Mouse (Mus musculus): ENCODE measurements around the gene Prkar2a. TPM values are rescaled to one million over a fixed set of nuclear protein-coding genes. Genes with fewer than 3 reads are reported as not detected.
"Not testable (repeated sequence)": the region's sequence is repeated elsewhere in the genome, so short reads cannot be mapped to it uniquely, and the experiment has no call there.

Prkar2a gene
- polyA plus RNA-seq (2016; fragmentation: Nextera tagmentation; extraction: Ambion mirVana) = 15.5 and 17.5 TPM in 2 replicates

DNA sequence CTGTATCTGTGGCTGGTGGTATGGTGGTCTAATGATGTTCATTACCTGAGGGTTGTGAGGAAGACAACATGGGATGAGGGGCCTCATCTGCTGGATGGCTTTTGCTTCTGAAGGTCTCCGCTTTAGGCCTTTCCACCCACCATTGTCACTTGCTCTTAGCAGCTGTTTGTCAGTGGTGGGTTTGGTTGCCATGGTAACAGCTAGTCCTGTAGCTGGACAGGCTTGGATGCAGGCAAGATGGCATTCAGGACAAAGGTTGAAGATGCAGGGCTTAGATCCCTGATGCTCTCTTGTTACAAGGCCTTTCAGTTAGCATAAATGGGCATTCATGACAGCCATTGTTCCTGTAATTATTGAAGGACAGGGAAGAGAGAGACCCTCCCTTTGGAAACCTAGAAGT lies at the start of gene Prkar2a:
Prkar2a (plus strand) TSS at position 209 of the 400 bp plus-strand sequence.
- ATAC-seq = no peak
- WGBS (ENCODE audit: insufficient replicate concordance) = 86% methylated on average over 1 of the region's 1 CpGs
- Histone ChIP-seq H3K4me2 (no peak within 1 kb of the TSS), H3K4me1 (peaks cover 31% of the 10 kb centered on the region), H3K9ac (no peak within 1 kb of the TSS), H3K9me3 (replicated peaks) (no peaks in the 10 kb centered on the region), H3K27ac (0 out of 2 replicates have a peak within 1 kb of the TSS, but pooled peaks have one; percentile 43), H3K27me3 (replicated peaks) (peaks cover 38% of the 10 kb centered on the region), H3K4me3 (no peak within 1 kb of the TSS), H3K36me3 (peaks cover 8% of the 10 kb centered on the region)

DNA sequence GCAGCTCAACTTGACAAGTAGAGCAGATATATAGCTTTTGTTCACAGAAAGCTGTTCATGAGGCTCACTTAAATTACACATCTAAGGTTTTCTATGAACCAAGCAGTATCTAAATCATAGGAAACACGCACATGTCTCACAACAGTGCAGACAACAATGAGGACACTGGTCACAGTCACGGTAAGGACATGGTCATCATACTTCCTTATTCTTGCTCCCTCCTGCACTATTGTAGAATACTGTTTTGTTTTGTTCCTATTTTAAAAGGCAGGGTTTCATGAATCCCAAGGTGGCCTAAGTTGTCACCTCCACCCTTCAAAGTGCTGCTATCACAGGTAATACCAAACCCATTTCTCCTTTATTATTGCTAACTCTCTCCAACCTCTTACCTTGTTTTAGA lies 49.3 kb upstream of the Prkar2a start:
- no peak overlapping the region for H3K27ac ChIP-seq
- no peaks in the 10 kb centered on the region for H3K27me3 ChIP-seq (replicated peaks)
- WGBS (ENCODE audit: insufficient replicate concordance) = 60% methylated on average over 2 of the region's 2 CpGs
- H3K4me1 ChIP-seq = peaks cover 23% of the 10 kb centered on the region
- no peak overlapping the region for H3K9ac ChIP-seq
- H3K36me3 ChIP-seq = peaks cover 78% of the 10 kb centered on the region
- H3K9me3 ChIP-seq (replicated peaks) = no peaks in the 10 kb centered on the region
- ATAC-seq = no peak
- H3K4me2 ChIP-seq = no peak overlapping the region
- no peak overlapping the region for H3K4me3 ChIP-seq

DNA sequence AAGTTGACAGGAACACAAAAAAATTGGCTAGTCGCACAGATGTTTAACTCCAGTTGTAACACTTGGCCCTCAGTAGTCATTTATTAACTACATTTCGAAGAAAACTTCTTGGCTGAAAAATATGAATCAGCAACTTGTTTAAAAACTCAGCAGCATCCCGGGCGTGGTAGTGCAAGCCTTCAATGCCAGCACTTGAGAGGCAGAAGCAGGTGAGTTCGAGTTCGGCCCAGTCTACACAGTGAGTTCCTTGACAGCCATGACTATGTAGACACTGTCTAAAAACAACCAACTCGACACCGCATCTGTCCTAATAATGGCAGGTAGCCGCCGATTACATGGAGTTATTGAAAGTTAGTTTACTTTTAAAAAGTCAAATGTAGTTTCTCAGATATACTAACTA lies 40.9 kb upstream of the Prkar2a start:
- WGBS (ENCODE audit: insufficient replicate concordance) = 26% methylated on average over 10 of the region's 10 CpGs
- Histone ChIP-seq H3K9me3 (replicated peaks) (no peaks in the 10 kb centered on the region), H3K9ac (peak overlapping the region; percentile 98), H3K4me1 (peaks cover 29% of the 10 kb centered on the region), H3K4me3 (peak overlapping the region; percentile 99), H3K27me3 (replicated peaks) (no peaks in the 10 kb centered on the region), H3K27ac (peak overlapping the region; percentile 96), H3K36me3 (peaks cover 20% of the 10 kb centered on the region), H3K4me2 (peak overlapping the region; percentile 84)
- ATAC-seq = no peak

DNA sequence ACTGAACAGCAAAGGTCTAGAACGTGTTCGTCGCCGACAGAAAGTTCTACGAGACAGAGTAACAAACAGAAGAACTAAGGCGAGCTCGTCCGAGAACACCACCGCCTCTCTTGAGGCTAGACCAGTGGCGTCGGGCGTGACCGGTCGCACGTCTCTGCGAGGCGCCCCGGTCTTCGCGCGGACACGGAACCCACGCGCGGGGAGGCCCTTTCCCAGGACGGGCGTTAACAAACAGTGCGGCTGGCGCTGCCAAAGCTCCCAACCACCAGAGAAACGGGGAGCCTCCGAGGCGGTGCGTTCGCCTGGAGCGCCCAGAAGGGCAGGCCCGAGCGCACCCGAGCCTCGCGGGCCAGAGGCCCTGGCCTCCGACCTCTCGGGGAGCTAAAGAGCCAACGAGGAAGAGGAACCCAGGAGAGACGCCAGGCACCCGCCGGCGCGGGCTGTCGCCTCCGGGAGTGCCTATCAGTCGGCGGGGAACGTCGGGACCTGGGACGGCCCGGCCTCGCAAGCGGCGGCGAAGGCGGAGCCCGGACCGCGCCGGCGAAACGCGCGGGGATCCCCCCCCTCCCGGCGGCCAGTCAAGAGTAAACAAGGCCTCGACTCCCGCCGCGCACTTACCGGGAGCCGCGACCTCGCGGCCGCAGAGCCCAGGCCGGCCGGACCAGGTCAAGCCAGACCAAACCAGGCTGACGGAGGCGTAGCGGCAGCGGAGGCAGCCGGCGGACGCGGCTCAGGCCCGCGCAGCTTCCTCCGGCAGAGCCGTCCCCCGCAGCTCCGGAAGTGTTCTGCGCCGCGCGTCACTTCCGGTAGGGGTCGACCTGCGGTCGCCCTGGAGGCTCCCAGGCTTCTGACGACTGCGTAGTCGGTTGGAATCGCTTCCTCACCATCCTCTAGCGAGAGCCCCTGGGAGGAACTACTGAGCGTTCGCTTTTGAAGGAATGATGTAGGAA lies 40.2 kb upstream of the Prkar2a start, which contains the start of gene Arih2:
Arih2 (minus strand) TSS at position 776 of the 950 bp plus-strand sequence.
- Histone ChIP-seq H3K4me3 (peak within 1 kb of the TSS; percentile 99), H3K27ac (peak within 1 kb of the TSS; percentile 96), H3K36me3 (peaks cover 16% of the 10 kb centered on the region), H3K27me3 (replicated peaks) (no peaks in the 10 kb centered on the region), H3K4me2 (peak within 1 kb of the TSS; percentile 84), H3K9ac (peak within 1 kb of the TSS; percentile 98), H3K9me3 (replicated peaks) (no peaks in the 10 kb centered on the region), H3K4me1 (peaks cover 29% of the 10 kb centered on the region)
- WGBS (ENCODE audit: insufficient replicate concordance) = 1% methylated on average over 112 of the region's 112 CpGs
- peak; percentile 96 for ATAC-seq

DNA sequence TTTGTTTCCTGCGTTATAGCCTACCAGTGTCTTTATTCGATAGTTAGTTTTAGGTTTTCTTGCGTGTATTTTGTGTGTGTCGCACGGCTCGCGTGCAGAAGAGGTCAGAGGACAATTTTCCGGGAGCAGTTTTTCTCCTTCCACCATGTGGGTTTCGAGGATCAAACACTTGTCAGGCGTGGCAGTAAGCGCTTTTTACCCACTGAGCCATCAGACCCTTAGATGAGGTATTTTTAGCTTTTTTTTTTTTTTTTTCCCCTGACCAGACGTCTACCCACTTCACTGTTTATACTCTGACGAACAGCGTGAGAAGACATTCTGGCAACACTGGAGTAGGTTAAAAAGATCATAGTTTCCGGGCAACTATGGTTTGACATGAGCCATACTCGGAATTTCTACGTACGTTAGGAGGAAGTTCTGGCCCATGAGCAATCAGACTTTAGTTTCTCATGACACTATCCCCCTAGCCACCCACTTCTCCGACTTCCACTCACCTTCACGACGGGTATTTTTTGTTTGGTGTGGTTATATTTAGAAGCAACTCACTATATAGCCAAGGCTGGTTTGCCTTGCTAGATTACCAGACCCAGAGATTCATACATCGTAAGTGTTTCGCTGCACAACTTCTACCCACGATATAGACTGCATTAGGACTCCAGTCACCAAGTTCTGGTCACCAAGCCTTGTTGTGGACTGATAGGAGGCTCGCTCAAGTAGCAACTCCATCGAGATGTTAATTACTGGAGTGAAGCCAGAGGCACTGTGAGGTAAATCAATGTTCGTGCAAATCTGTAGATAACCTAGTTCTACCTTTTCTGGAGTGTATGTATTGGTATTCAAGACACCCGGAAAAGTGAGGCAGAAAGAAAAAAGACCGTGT lies 39.3 kb upstream of the Prkar2a start:
- Histone ChIP-seq H3K36me3 (peaks cover 9% of the 10 kb centered on the region), H3K4me2 (peak overlapping the region; percentile 84), H3K27ac (peak overlapping the region; percentile 96), H3K9ac (peak overlapping the region; percentile 98), H3K9me3 (replicated peaks) (no peaks in the 10 kb centered on the region), H3K4me3 (peak overlapping the region; percentile 99), H3K27me3 (replicated peaks) (no peaks in the 10 kb centered on the region), H3K4me1 (peaks cover 34% of the 10 kb centered on the region)
- 15% methylated on average over 29 of the region's 29 CpGs for WGBS (ENCODE audit: insufficient replicate concordance)
- ATAC-seq = peak; percentile 8; the same call in 1 of the 2 replicates

DNA sequence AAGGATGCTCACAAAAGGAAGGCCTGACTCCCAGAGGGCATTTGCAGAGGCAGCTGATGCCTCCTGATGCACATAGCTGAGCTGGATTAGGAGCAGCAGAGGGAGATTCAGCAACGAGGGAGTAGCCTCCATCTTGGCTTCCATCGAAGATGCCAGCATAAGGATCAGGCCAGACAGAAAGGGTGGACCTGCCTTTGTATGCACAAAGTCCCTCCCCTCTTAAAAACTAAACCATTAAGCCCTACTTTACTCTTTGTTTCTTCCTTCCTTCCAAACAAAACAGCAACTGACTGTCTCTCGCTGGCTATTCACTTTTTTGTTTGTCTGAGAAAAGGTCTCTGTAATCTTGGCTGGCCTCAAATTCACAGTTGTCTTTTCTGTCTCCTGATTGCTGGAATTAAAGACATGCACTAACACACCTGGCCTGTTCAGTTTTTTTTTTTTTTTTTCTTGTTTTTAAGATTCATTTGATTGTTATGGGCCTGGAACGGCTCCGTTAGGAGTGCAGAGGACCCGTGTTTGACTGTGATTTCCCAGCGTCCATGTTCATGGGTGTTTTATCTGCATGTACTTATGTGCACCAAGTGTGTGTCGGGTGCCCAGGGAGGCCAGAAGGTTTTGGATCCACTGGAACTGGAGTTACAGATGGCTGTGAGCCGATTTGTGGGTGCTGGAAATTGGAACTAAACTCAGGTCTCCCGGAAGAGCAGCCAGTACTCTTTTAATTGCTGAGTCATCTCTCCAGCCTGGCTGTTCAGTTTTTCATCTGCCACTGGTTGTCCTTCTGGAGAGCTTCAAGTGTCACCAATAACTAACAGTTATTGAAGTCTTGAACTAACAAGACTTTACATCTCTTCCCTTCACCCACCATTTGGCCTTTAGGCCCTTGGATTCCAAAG lies 34.3 kb upstream of the Prkar2a start:
- Histone ChIP-seq H3K27ac (no peak overlapping the region), H3K4me3 (no peak overlapping the region), H3K36me3 (no peaks in the 10 kb centered on the region), H3K4me2 (no peak overlapping the region), H3K9ac (no peak overlapping the region), H3K9me3 (replicated peaks) (no peaks in the 10 kb centered on the region), H3K27me3 (replicated peaks) (no peaks in the 10 kb centered on the region), H3K4me1 (peaks cover 22% of the 10 kb centered on the region)
- ATAC-seq = no peak
- WGBS (ENCODE audit: insufficient replicate concordance) = 67% methylated on average over 10 of the region's 10 CpGs

DNA sequence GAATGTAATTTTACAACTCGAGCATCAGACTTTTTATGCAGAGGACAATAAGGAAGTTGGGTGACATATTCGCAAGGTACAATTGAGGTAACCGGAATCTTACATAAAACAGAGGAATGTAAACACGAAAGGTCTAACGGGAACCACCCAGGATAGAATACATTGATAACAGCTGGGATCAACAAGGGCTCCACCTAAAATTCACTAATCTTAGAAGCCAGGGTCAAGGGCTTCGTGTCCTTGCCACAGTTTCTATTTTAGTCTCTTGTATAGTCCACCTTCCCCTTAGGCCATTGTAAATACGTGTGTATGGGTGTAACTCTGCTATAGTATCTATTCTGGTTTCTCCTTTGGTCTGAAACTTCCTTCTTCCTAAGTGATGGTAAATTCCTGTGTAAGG lies 33.2 kb upstream of the Prkar2a start:
- WGBS (ENCODE audit: insufficient replicate concordance) = 66% methylated on average over 7 of the region's 7 CpGs
- ATAC-seq = not testable (repeated sequence)

DNA sequence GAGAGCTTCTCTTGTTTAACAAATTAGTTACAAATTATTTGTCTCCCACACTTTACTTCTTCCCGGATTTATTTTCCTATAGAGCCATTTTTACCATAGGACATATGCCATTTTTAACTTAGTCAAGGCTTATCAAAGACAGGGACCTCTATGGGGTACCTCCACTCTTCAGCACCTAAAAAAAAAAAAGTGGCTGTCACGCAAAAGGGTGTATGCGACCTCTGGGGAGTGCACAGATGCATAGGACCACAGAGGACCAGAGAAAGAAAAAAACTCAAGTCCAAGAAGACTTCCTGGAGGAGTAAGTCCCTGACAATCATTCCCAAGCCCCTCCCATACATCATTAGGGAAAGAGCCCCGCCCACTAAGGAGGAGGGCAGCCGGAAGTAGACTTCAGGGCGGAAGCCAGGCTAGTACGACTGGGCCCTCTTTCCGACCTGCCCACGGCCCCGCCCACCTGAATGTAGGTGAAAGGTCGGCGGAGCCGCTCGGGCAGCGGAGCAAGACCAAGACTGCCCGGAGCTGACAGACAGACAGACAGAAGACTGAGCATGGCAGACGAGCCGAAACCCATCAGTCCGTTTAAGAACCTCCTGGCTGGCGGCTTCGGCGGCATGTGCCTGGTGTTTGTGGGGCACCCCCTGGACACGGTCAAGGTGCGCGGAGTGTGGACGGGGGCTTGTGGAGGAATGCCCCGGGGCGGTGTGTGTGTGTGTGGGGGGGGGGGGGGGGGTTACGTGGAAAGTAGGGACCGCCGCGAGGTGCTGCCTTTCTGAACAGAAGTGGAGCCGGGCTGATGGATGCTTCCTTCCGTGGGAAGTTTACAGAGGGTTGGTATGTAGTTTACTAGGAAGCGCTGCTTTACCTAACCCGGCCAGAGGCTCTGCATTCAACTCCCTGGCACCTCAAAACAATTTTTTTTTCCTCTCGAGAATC lies 27.2 kb upstream of the Prkar2a start, which contains the start of gene Slc25a20:
Slc25a20 (plus strand) TSS at position 412 of the 936 bp plus-strand sequence.
- peak within 1 kb of the TSS; percentile 77 for H3K9ac ChIP-seq
- H3K27me3 ChIP-seq (replicated peaks) = no peaks in the 10 kb centered on the region
- 2% methylated on average over 37 of the region's 37 CpGs for WGBS (ENCODE audit: insufficient replicate concordance)
- no peaks in the 10 kb centered on the region for H3K9me3 ChIP-seq (replicated peaks)
- H3K36me3 ChIP-seq = 0 out of 2 replicates have a peak, but pooled peaks cover 3% of the 10 kb centered on the region
- H3K4me1 ChIP-seq = peaks cover 24% of the 10 kb centered on the region
- peak within 1 kb of the TSS; percentile 86 for H3K4me2 ChIP-seq
- peak within 1 kb of the TSS; percentile 75 for H3K4me3 ChIP-seq
- peak; percentile 95 for ATAC-seq
- peak within 1 kb of the TSS; percentile 74 for H3K27ac ChIP-seq

More for the DNA sequence above, 33.2 kb upstream of the Prkar2a start:
- not testable (repeated sequence) for H3K36me3 ChIP-seq; H3K9me3 ChIP-seq (replicated peaks); H3K9ac ChIP-seq; H3K4me2 ChIP-seq; H3K4me3 ChIP-seq; H3K27me3 ChIP-seq (replicated peaks); H3K27ac ChIP-seq
- H3K4me1 ChIP-seq = peaks cover 14% of the 10 kb centered on the region

DNA sequence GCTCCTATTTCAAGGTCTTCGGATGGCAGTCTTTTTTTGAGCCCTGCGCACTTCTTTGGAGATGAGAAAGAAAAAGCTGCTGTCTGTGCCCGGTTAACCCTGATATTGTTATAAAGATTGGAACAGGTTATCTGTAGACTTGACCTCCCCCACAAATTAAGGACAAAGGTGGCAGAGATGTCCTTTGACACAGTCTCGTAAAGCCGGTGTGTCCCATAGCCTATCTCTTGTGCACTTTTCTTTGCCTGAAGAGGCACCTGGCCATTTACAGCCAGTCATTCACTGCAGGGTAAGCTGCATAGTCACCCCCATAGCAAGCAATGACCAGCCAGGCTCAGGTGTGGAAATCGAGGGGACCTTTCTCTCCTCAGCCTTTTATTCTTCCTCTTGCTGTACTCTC lies 26.5 kb upstream of the Prkar2a start:
- H3K27ac ChIP-seq = peak overlapping the region; percentile 74
- WGBS (ENCODE audit: insufficient replicate concordance) = 31% methylated on average over 6 of the region's 6 CpGs
- no peaks in the 10 kb centered on the region for H3K9me3 ChIP-seq (replicated peaks)
- H3K4me2 ChIP-seq = peak overlapping the region; percentile 86
- H3K4me3 ChIP-seq = peak overlapping the region; percentile 75
- H3K9ac ChIP-seq = peak overlapping the region; percentile 77
- no peak for ATAC-seq
- H3K36me3 ChIP-seq = 0 out of 2 replicates have a peak, but pooled peaks cover 3% of the 10 kb centered on the region
- peaks cover 24% of the 10 kb centered on the region for H3K4me1 ChIP-seq
- no peaks in the 10 kb centered on the region for H3K27me3 ChIP-seq (replicated peaks)

DNA sequence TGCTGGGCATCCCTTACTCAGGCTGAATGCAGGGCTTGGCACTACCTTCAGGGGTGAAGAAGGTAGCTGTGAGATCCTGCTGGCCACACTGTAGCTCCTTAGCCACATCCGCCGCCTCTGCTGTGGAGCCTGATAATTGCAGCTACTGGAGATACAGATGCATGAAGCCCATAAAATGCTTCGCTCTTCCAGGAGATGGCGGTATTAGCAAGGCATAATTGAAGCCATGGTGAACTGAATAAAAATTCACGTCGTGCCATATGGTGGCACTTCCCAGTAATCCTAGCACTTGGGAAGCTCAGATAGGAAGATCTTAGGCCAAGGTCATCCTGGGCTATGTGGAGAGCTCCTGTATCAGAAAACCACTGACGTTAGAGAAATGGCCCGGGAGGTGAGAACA lies 19.2 kb upstream of the Prkar2a start:
- Histone ChIP-seq H3K9me3 (replicated peaks) (no peaks in the 10 kb centered on the region), H3K27me3 (replicated peaks) (no peaks in the 10 kb centered on the region), H3K4me1 (no peaks in the 10 kb centered on the region), H3K4me2 (no peak overlapping the region), H3K27ac (no peak overlapping the region), H3K9ac (no peak overlapping the region), H3K36me3 (peaks cover 41% of the 10 kb centered on the region), H3K4me3 (no peak overlapping the region)
- WGBS (ENCODE audit: insufficient replicate concordance) = 56% methylated on average over 8 of the region's 8 CpGs
- ATAC-seq = no peak
